Mouse (Mus musculus) testis, postnatal 10 days (tissue): Measurements from ENCODE around the gene Gdf10.
A peak's percentile ranks its signal among the peaks of the same experiment; 100 is the strongest.

Source experiments
- DNase-seq: peaks from one replicate; pipeline ENCODE4 v3.0.0; 2021; ENCODE audit warnings: low spot score

The Gdf10 gene

GRCm38 (mm10) chr14:33923168-33924070, at the start of gene Gdf10:
Gdf10 (plus strand) TSS chr14:33923587.
- DNase-seq, result peak; percentile 62

- DNase-seq, result no peak
Observed at GRCm38 (mm10) chr14:33878826-33879225, 44.6 kb upstream of the Gdf10 start.

GRCm38 (mm10) chr14:33880236-33880635, 43.2 kb upstream of the Gdf10 start:
- no peak for DNase-seq

- DNase-seq, result no peak
Observed at GRCm38 (mm10) chr14:33881471-33881870, 41.9 kb upstream of the Gdf10 start.

- no peak for DNase-seq
Observed at GRCm38 (mm10) chr14:33883046-33883445, 40.3 kb upstream of the Gdf10 start.

- DNase-seq, result no peak
Observed at GRCm38 (mm10) chr14:33885466-33885865, 37.9 kb upstream of the Gdf10 start.

- no peak for DNase-seq
Observed at GRCm38 (mm10) chr14:33888387-33889035, 34.9 kb upstream of the Gdf10 start.

GRCm38 (mm10) chr14:33889971-33890370, 33.4 kb upstream of the Gdf10 start:
- DNase-seq, result no peak

GRCm38 (mm10) chr14:33891507-33891906, 31.9 kb upstream of the Gdf10 start:
- DNase-seq, result no peak

GRCm38 (mm10) chr14:33895777-33896176, 27.6 kb upstream of the Gdf10 start:
- no peak for DNase-seq

- DNase-seq, result peak; percentile 27
Observed at GRCm38 (mm10) chr14:33896628-33897300, 26.6 kb upstream of the Gdf10 start.

- DNase-seq, result no peak
Observed at GRCm38 (mm10) chr14:33902783-33903182, 20.6 kb upstream of the Gdf10 start.

- no peak for DNase-seq
Observed at GRCm38 (mm10) chr14:33903199-33903598, 20.2 kb upstream of the Gdf10 start.

- no peak for DNase-seq
Observed at GRCm38 (mm10) chr14:33904851-33905250, 18.5 kb upstream of the Gdf10 start.

GRCm38 (mm10) chr14:33913727-33914126, 9.7 kb upstream of the Gdf10 start:
- DNase-seq, result peak; percentile 81

- no peak for DNase-seq
Observed at GRCm38 (mm10) chr14:33914206-33914605, 9.2 kb upstream of the Gdf10 start.

- no peak for DNase-seq
Observed at GRCm38 (mm10) chr14:33920727-33921559, 2.4 kb upstream of the Gdf10 start.

GRCm38 (mm10) chr14:33922771-33923167, 618 bp upstream of the Gdf10 start:
- no peak for DNase-seq

- no peak for DNase-seq
Observed at GRCm38 (mm10) chr14:33931853-33932252, 8.5 kb downstream of the Gdf10 start.

GRCm38 (mm10) chr14:33932935-33933703, 9.7 kb downstream of the Gdf10 start:
- DNase-seq, result peak; percentile 92

GRCm38 (mm10) chr14:33933778-33934317, 10.5 kb downstream of the Gdf10 start:
- DNase-seq, result peak; percentile 82
